Mouse (Mus musculus): Measurements from ENCODE around the gene AI837181.
A peak's percentile ranks its signal among the peaks of the same experiment; 100 is the strongest.
"Not testable (repeated sequence)": the region's sequence is repeated elsewhere in the genome, so short reads cannot be mapped to it uniquely, and the experiment has no call there.

AI837181 gene

DNA sequence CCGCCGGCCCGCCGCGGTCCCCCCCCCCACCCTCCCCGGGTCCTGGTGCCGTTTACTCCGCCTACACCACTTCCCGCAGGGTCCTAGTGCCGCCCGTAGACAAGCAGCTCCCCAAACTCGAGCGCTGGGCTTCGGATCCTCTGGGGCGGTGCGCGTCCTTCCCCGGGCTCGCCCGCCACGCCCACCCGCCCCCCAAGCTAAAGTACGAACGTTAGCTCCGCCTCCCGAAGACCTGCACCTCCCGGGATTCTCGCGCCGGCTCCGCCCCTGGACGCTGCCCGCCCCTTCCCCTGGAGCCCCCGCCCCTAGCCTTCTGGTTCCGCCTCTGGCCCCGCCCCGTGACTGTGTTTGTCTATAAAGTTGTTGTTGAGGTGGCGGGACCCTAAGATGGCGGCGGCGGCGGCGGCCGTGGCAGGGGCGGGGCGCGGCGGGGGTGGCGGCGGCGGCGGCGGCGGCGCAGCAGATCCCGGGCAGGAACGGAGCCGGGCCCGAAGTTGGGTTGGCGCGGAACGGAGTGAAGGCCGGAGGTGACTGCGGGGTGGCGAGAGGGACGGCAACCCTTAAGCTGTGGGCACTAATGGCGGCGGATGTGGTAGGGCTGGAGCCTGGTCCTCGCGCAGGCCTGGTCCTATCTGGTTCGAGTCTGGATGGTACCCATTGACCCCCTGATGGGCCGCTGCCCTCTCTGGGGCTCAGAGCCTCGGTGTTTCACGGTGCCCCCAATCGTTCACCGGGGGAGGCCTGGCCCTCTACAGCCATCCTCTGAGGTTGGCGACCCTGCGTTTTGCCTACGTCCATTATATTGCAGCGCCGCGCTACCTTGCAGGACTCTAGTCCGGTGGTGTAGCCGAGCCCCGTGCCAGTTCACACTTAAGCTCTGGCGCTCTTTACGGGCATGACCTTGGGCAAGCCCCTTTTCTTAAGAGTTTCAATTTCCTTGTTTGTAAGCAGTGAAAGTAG lies at the start of gene AI837181, which contains the start of gene Drap1:
Gene AI837181 (plus strand): TSS at position 363 of the 960 bp plus-strand sequence.
Gene Drap1 (minus strand): TSS at position 198 of the 960 bp plus-strand sequence.
- peak; percentile 97 for DNase-seq

DNA sequence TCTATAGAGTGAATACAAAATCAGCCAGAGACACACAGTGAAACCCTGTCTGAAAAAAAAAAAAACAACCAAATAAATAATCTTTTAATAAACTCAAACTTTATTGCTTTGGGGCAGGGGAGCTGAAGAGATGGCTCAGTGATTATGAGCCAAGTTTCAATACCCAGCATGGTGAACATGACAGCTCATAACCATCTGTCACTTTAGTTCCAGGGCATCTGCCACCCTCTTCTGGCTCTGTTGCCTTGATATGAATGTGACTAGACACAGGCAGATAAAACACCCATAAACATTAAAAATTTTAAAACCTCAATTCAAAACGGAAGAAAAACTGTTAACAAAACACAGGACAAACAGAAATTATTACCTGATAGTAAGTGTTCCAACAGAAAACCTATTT lies 47.5 kb upstream of the AI837181 start:
- no peak for DNase-seq

GRCm38 (mm10) chr19:5383326-5383725 lies 41.6 kb upstream of the AI837181 start:
- no peak for DNase-seq

- DNase-seq = no peak
Observed at GRCm38 (mm10) chr19:5384715-5385114, 40.2 kb upstream of the AI837181 start.

GRCm38 (mm10) chr19:5388011-5388441 lies 36.9 kb upstream of the AI837181 start:
- no peak for DNase-seq

GRCm38 (mm10) chr19:5388588-5389242 lies 36.2 kb upstream of the AI837181 start, which contains the start of gene Sart1:
Sart1 (minus strand) TSS chr19:5388703.
- DNase-seq = peak; percentile 98

DNA sequence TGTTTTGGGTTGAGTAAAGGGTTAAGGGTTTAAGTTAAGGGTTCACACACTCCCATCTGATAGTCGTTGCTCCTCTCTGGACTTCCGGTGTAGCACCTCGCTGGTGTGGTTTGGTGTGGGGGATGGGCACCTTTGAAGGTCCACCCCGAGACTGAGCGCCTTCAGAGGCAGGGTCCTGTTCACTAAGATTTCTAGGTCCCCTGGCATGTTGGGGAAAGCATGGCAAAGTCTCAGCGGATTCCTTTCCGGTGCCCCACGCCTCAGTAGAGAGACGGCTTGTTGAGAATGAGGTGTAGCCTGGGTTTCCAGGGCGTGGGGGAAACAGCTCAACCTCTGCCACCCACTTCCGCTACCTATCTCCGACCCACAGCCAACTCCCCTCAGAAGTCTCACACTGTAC lies 35.3 kb upstream of the AI837181 start:
- peak; percentile 37 for DNase-seq

GRCm38 (mm10) chr19:5390416-5390815 lies 34.5 kb upstream of the AI837181 start:
- no peak for DNase-seq

DNA sequence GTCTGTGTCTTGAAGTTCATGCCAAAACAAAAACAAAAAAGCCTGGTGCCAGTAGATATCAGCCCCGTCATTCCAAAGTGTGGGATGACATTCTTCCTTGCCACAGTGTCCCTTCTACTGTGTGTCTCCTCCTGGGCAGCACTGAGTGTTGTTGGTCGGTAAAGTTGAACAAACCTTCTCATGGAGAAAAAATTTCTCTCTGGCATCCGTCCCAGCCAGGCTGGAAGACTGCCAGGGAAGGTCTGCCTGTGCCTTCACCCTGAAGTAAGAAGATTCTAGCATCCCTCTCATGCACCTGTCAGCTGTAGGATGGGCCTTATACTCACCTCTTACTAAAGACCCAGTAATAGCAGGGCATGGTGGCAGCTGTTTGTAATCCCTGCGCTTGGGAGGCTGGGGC lies 32.1 kb upstream of the AI837181 start:
- DNase-seq = peak; percentile 85

DNA sequence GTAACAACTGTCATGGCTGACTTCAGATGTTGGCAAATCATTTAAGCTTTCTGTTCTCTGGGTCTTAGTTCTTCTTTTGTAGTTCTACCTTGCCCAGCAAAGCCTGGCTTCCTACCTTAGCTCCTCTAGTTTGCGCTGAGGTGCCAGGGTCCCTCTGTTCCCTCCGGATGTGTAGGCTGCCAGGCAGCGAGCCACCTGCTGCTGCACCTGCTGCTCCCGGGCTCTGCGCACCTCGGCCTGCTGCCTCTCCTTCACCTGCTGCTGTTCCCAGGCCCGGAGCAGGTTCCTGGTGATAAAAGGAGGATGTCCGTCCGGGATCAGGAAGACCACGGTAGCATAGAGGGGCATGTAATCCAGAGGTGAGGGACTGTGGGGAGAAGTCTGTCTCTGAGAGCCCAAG lies 30.8 kb upstream of the AI837181 start:
- no peak for DNase-seq

- DNase-seq = no peak
Observed at GRCm38 (mm10) chr19:5395371-5395770, 29.6 kb upstream of the AI837181 start.

GRCm38 (mm10) chr19:5401073-5401472 lies 23.9 kb upstream of the AI837181 start:
- not testable (repeated sequence) for DNase-seq

- DNase-seq = no peak
Observed at GRCm38 (mm10) chr19:5402293-5402692, 22.7 kb upstream of the AI837181 start, which contains the start of gene Tsga10ip. Tsga10ip (minus strand) TSS chr19:5402526.

DNA sequence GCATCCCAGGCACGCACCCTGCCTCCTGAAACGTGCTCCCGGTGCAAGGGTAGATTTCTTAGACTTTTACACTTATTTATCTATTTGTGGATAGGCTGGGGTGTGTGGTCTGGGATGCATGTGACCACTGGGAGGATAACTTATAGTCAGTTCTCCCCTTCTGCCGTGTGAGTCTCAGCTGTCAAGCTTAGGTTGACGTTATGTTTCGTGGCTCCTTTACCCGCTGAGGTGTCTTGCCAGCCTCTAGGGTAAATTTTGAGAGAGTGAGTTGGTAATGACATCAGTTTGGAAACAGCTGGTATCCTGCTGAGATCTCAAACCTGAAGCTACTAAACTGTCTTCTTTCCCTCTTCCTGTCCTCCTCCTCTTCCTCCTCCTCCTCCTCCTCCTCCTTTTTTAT lies 19.0 kb upstream of the AI837181 start:
- no peak for DNase-seq

- DNase-seq = peak; percentile 65
Observed at GRCm38 (mm10) chr19:5406531-5407126, 18.3 kb upstream of the AI837181 start.

GRCm38 (mm10) chr19:5407133-5407532 lies 17.8 kb upstream of the AI837181 start:
- peak; percentile 70 for DNase-seq

- DNase-seq = peak; percentile 65
Observed at GRCm38 (mm10) chr19:5408057-5409001, 16.6 kb upstream of the AI837181 start.

DNA sequence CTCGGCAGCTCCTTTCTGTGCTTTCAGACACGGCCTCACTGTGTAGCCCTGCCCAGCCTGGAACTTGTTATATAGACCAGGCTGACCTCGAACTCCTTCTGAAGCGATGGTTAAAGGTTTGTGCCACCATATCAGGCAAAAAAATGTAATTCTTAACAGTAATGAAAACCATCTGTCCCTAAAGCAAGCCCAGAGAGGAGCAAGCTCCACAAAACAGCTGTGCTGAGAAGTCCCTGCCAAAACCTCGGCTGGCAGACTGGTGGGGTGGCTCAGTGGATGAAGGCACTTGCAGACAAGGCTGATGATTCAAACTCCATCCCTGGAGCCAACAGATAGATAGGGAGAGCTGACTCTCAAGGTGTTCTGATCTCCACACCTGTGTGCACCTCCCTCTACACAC lies 15.9 kb upstream of the AI837181 start:
- peak; percentile 52 for DNase-seq

- DNase-seq = no peak
Observed at GRCm38 (mm10) chr19:5410641-5411040, 14.3 kb upstream of the AI837181 start.

DNA sequence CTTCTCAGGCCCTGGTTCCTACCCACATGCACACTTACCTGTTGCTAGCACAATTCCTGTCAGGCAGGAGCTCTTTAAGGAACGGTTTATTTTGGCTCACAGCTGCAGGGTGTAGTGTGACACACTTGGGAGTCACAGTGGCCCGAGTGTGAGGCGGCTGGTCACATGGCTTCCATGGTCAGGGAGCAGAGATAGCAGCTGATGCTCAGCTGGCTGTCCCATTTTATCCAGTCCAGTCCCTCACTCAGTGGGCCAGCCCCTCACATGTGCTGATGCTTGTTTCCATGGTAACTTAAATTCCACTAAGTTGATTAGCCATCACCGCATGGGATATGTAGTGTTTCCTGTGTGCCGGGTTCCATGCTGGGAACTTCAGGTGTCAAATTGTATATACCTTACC lies 13.0 kb upstream of the AI837181 start:
- DNase-seq = no peak

GRCm38 (mm10) chr19:5413840-5414239 lies 11.1 kb upstream of the AI837181 start:
- DNase-seq = no peak

DNA sequence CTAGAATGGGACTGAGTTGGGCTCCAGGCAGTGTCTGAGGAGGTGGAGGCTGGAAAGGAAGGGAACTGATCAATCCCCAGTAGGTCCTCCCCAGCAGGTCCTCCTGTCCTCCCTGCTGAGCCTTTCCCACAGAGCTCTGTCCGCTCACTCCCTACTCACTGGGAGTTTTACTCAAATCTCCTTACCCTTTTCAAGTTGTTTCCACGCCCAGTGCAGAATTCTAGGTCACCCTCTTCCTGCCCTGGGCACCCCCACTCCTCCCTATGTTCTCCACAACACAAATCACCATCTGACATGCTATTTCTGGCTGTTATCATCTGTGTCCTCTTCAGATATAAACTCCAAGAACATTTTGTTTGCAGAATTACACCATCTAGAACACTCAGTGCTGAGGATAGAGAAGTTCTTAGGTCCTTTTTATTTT lies 10.4 kb upstream of the AI837181 start:
- DNase-seq = peak; percentile 70
